Mouse (Mus musculus) activated CD4-positive, CD25-positive, alpha-beta regulatory T cell, adult 9 weeks (primary cell): ENCODE results near the gene Gm21118. TPM values are rescaled to one million over a fixed set of nuclear protein-coding genes. Genes with fewer than 3 reads are reported as not detected.

Experiments
- polyA plus RNA-seq: library from polyadenylated mRNA; unstranded; fragments of 100-300 nt; shearing (Covaris generic); gene quantifications from one replicate; pipeline ENCODE4 v1.2.1, GENCODE M21; 2017

Gene Gm21118
- not detected for polyA plus RNA-seq

GRCm38 (mm10) chrY:70273542-70273941 lies at the start of gene Gm21118:
Gm21118 (minus strand) TSS chrY:70273642.

DNA sequence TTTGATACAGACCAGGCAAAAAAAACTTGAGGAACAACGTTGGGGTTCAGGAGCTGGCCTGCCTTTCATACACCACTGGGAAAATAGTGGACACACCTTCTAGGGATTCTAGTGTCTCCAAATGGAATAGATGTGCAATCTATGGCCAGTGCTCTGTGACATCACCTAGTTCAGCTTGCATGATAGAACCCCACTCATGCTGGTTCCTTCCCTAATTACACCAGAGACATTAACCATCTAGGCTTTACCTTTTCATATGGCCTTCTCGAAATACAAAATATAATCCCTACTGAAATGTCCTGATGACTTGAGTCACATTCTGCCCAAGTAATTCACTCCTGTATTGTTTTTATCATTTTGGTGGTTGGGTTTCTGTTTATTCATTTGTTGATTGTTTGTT lies 29.7 kb upstream of the Gm21118 start, which contains the start of the genes Gm29423 and Gm29644:
Gene Gm29423, minus strand, starts transcription at position 101 of the 400 bp plus-strand sequence.
Gene Gm29644, minus strand, starts transcription at position 157 of the 400 bp plus-strand sequence.

Other genes with a start within 250 kb of the Gm21118 start
- not detected for gene Gm29423, start 29.6 kb upstream of the Gm21118 start, polyA plus RNA-seq
- gene Gm29644, start 29.7 kb upstream of the Gm21118 start, polyA plus RNA-seq = not detected
- gene Gm20888, start 168.2 kb upstream of the Gm21118 start, polyA plus RNA-seq = not detected